ENCODE assay signal across 9 mouse cellular contexts in genomic region chr11:107914634-107915226, GRCm38 (mm10). TPM values are rescaled to one million over a fixed set of nuclear protein-coding genes. Genes with fewer than 3 reads are reported as not detected.
DNase-seq lines count a peak whose midpoint lies in the region; ATAC-seq lines count a peak whose summit lies in the region.
"Had no signal": no experiment of that assay in that cellular context is flagged by ENCODE, and none has a peak within 500 bp of the region (broad histone marks: within the 10 kb centered on the region; RNA-seq: fewer than 3 reads in every experiment).

Gene Cacng5 (minus strand): TSS chr11:107915055.

- no peak within 1 kb of the TSS for H3K27ac ChIP-seq in forebrain, embryonic 10.5 days
- H3K27ac ChIP-seq in neural tube, embryonic 11.5 days (ENCODE audit: low read depth, low read length), result no peak within 1 kb of the TSS
- H3K27ac ChIP-seq: macrophage had no signal

- intact Hi-C loops in heart, postnatal 36 days (cut with DNase I), result no loop called here
- intact Hi-C loops in left cerebral cortex, postnatal 10 days (cut with DNase I), result no loop called here

- ATAC-seq in neural tube, embryonic 11.5 days (ENCODE audit: insufficient read depth, low FRiP score, low TSS enrichment), result peak; percentile 74

- 3% methylated on average over 36 of the region's 36 CpGs for WGBS in forebrain, embryonic 10.5 days
- 5% methylated on average over 34 of the region's 36 CpGs for WGBS in neural tube, embryonic 11.5 days

- DNase-seq in heart, postnatal 4 days, result peak; percentile 11
- DNase-seq in heart, postnatal 36 days, result no peak
- DNase-seq in ZHBTc4 (ENCODE audit: low read depth, low spot score), result peak; percentile 72
- peak; percentile 71 for DNase-seq in forebrain, embryonic 10.5 days (ENCODE audit: extremely low spot score, low spot score)
- DNase-seq in left cerebral cortex, postnatal 10 days (ENCODE audit: extremely low spot score in 1 of 2, low spot score in 2 of 2), result peak in 1 of 2 experiments; percentile 53
- peak; percentile 73 for DNase-seq in neural tube, embryonic 11.5 days (ENCODE audit: low spot score)
- no peak for DNase-seq in urinary bladder, postnatal 10 days (ENCODE audit: low spot score)
- no peak for DNase-seq in testis, postnatal 14 days (ENCODE audit: low spot score)

- H3K36me3 ChIP-seq in forebrain, embryonic 10.5 days (replicated peaks), result no peaks in the 10 kb centered on the region
- H3K36me3 ChIP-seq in neural tube, embryonic 11.5 days (ENCODE audit: control insufficient read depth, insufficient read depth, low read length), result no peaks in the 10 kb centered on the region

- H3K9ac ChIP-seq in neural tube, embryonic 11.5 days (ENCODE audit: low read length), result peak within 1 kb of the TSS; percentile 22; the same call in 1 of the 2 replicates

- H3K27me3 ChIP-seq in forebrain, embryonic 10.5 days (ENCODE audit: poor library complexity, severe bottlenecking), result peaks cover 45% of the 10 kb centered on the region
- H3K27me3 ChIP-seq in neural tube, embryonic 11.5 days (ENCODE audit: control insufficient read depth, insufficient read depth, low read length), result peaks cover 12% of the 10 kb centered on the region

- peaks cover 10% of the 10 kb centered on the region for H3K4me1 ChIP-seq in forebrain, embryonic 10.5 days
- H3K4me1 ChIP-seq in neural tube, embryonic 11.5 days (ENCODE audit: control insufficient read depth, insufficient read depth, low read length), result no peaks in the 10 kb centered on the region; the same call in 1 of the 2 replicates

- peaks cover 3% of the 10 kb centered on the region; the same call in 1 of the 2 replicates for H3K9me3 ChIP-seq in forebrain, embryonic 10.5 days
- H3K9me3 ChIP-seq in neural tube, embryonic 11.5 days (ENCODE audit: control insufficient read depth, low read length), result no peaks in the 10 kb centered on the region

- peak within 1 kb of the TSS; percentile 54 for H3K4me3 ChIP-seq in forebrain, embryonic 10.5 days
- peak within 1 kb of the TSS; percentile 30 for H3K4me3 ChIP-seq in neural tube, embryonic 11.5 days (ENCODE audit: low read depth, low read length)

- peak within 1 kb of the TSS; percentile 51 for H3K4me2 ChIP-seq in neural tube, embryonic 11.5 days (ENCODE audit: low read depth)

RNA-seq across cellular contexts. Expression of gene Cacng5, which starts in this region (rescaled TPM):
- total RNA-seq in heart, postnatal 4 days (2021), result under 1 TPM; 0.10 to 0.11 TPM
- total RNA-seq in heart, postnatal 36 days (2021), result under 1 TPM in 1 of 2 experiments, not detected in 1; 0.05 TPM
- polyA plus RNA-seq in forebrain, embryonic 10.5 days (2016; fragmentation: Nextera tagmentation; extraction: Ambion mirVana), result 0.33 and 0.65 TPM in 2 replicates
- total RNA-seq in left cerebral cortex, postnatal 10 days (2021), result 10 to 100 TPM; 22.5 to 22.8 TPM
- 2.7 and 3.8 TPM in 2 replicates for polyA plus RNA-seq in neural tube, embryonic 11.5 days (2014; fragmentation: Nextera tagmentation; extraction: Ambion mirVana)
- polyA plus RNA-seq: macrophage had no signal

Comparison
In these comparisons a context has a peak if more than half of its experiments do, and no peak if none do; other contexts are left out.
1. RNA of gene Cacng5 (total RNA-seq): 22.5 to 22.8 TPM in left cerebral cortex, postnatal 10 days; 0.10 to 0.11 TPM in heart, postnatal 4 days and 0.05 TPM in heart, postnatal 36 days; every median in the first group is over 10 times any median in the second.
2. Peak in DNase-seq in heart, postnatal 4 days; RNA of the gene not detected or under 1 TPM.
3. Peak in DNase-seq and H3K4me3 ChIP-seq in forebrain, embryonic 10.5 days; RNA of the gene not detected or under 1 TPM.
4. DNase-seq: peak in ZHBTc4 (single experiment) and neural tube, embryonic 11.5 days (single experiment); none in heart, postnatal 36 days (0 of 2), urinary bladder, postnatal 10 days (single experiment) and testis, postnatal 14 days (single experiment).